Comparison of ENCODE assay signal across 8 mouse cellular contexts in genomic region chr4:156109570-156110331, GRCm38 (mm10). TPM values are rescaled to one million over a fixed set of nuclear protein-coding genes. Genes with fewer than 3 reads are reported as not detected.
DNase-seq lines count a peak whose midpoint lies in the region; ATAC-seq and TF ChIP-seq lines count a peak whose summit lies in the region.

Gene 9430015G10Rik, plus strand, starts transcription at chr4:156109982.

- H3K27me3 ChIP-seq in forebrain, embryonic 15.5 days, result no peaks in the 10 kb centered on the region

- ATAC-seq in forebrain, embryonic 15.5 days (replicated peaks), result peak; percentile 99
- ATAC-seq in neutrophil, adult 5-6 weeks (ENCODE audit: extremely low read depth, insufficient number of reproducible peaks, low FRiP score, poor library complexity, severe bottlenecking), result peak; percentile 97

- peak within 1 kb of the TSS; percentile 86 for H3K9ac ChIP-seq in ES-E14 (ENCODE audit: insufficient read depth, low read depth, low read length, poor library complexity, severe bottlenecking)
- H3K9ac ChIP-seq in forebrain, embryonic 15.5 days (replicated peaks), result peak within 1 kb of the TSS; percentile 69

- peak within 1 kb of the TSS; percentile 60 for H3K4me2 ChIP-seq in forebrain, embryonic 15.5 days (replicated peaks)

- peak within 1 kb of the TSS; percentile 62 for H3K27ac ChIP-seq in ES-E14 (ENCODE audit: insufficient read depth, low read depth, low read length, poor library complexity, severe bottlenecking)
- peak within 1 kb of the TSS; percentile 81 for H3K27ac ChIP-seq in forebrain, embryonic 15.5 days (replicated peaks)

- peak; percentile 98 for DNase-seq in ES-E14 (ENCODE audit: low read depth, low spot score)
- DNase-seq in cerebellum, adult 11-12 months, result peak; percentile 98
- peak; percentile 95 for DNase-seq in heart, postnatal 25 days (ENCODE audit: low spot score)
- peak; percentile 99 for DNase-seq in layer of hippocampus, adult 18-20 months (ENCODE audit: low spot score in 2 of 2)
- peak; percentile 94 for DNase-seq in lung, adult 2 months
- DNase-seq in thymus, adult 18-20 months, result peak; percentile 96 to 97

- TF ChIP-seq POLR2A in lung, adult 2 months (IDR thresholded peaks at IDR 0.05; ENCODE audit: borderline replicate concordance, extremely low read depth, low read depth, low read length), result peak; percentile 81; the same call in 1 of the 2 replicates

- intact Hi-C loops in heart, postnatal 25 days (cut with DNase I), result loop anchor here (2.0 to 5.0 kb wide), 3 partner anchors 77 to 123 kb away; partner anchors contain the start of genes Agrn and Plekhn1

- in situ Hi-C loops in ES-E14 (cut with MboI; ENCODE audit: low sequenced_read_pairs in 2 of 2, unreplicated experiment in 2 of 2), result no loop called here

- WGBS in forebrain, embryonic 15.5 days, result under 1% methylated on average over 60 of the region's 60 CpGs
- under 1% methylated on average over 60 of the region's 60 CpGs for WGBS in lung, adult 2 months

- no peaks in the 10 kb centered on the region; the same call in none of the 2 replicates for H3K36me3 ChIP-seq in ES-E14 (ENCODE audit: control insufficient read depth, insufficient read depth, low read length, poor library complexity, severe bottlenecking)
- H3K36me3 ChIP-seq in forebrain, embryonic 15.5 days, result 0 out of 2 replicates have a peak, but pooled peaks cover 3% of the 10 kb centered on the region

- no peaks in the 10 kb centered on the region for H3K9me3 ChIP-seq in ES-E14 (ENCODE audit: control insufficient read depth, insufficient read depth, low read depth, low read length)
- H3K9me3 ChIP-seq in forebrain, embryonic 15.5 days, result no peaks in the 10 kb centered on the region

- TF ChIP-seq CTCF in lung, adult 2 months (IDR thresholded peaks at IDR 0.05; ENCODE audit: insufficient read depth, low read length), result no peak

- H3K4me3 ChIP-seq in ES-E14 (ENCODE audit: insufficient read depth in 1 of 2, low read depth in 1 of 2, low read length in 2 of 2, poor library complexity in 1 of 2, severe bottlenecking in 1 of 2), result peak within 1 kb of the TSS; percentile 77 to 80
- H3K4me3 ChIP-seq in forebrain, embryonic 15.5 days, result peak within 1 kb of the TSS; percentile 56
- peak within 1 kb of the TSS; percentile 81 for H3K4me3 ChIP-seq in lung, adult 2 months (replicated peaks; ENCODE audit: extremely low read depth, low read depth, low read length)

- peaks cover 0 to 2% of the 10 kb centered on the region in 2 experiments; a peak in 1 of 4 replicates for H3K4me1 ChIP-seq in ES-E14 (ENCODE audit: control insufficient read depth in 2 of 2, insufficient read depth in 2 of 2, low read length in 2 of 2, poor library complexity in 1 of 2)
- H3K4me1 ChIP-seq in forebrain, embryonic 15.5 days, result peaks cover 13% of the 10 kb centered on the region
- H3K4me1 ChIP-seq in lung, adult 2 months (ENCODE audit: control insufficient read depth, insufficient read depth, low read length), result no peaks in the 10 kb centered on the region

TF ChIP-seq in ES-E14, 5 proteins besides CTCF, POLR2A, EP300 and RAD21:
- TF ChIP-seq CHD2 (IDR thresholded peaks at IDR 0.05; ENCODE audit: low read depth, low read length), result peak; percentile 77
- peak; percentile 88 for TF ChIP-seq ZNF384 (IDR thresholded peaks at IDR 0.05; ENCODE audit: low read depth, low read length)
- TF ChIP-seq ZC3H11A (IDR thresholded peaks at IDR 0.05; ENCODE audit: borderline replicate concordance, low read depth, low read length), result no peak
- peak; percentile 99 for TF ChIP-seq HCFC1 (IDR thresholded peaks at IDR 0.05; ENCODE audit: borderline replicate concordance, insufficient read depth, low read length)
- no peak for TF ChIP-seq MAFK (IDR thresholded peaks at IDR 0.05; ENCODE audit: insufficient read depth, low read depth, low read length)

RNA-seq across cellular contexts. Expression of gene 9430015G10Rik, which starts in this region (rescaled TPM):
- 83.4 and 131 TPM in 2 replicates for total RNA-seq in ES-E14 (2012; rRNA removed)
- 40.2 and 41.0 TPM in 2 replicates for polyA plus RNA-seq in forebrain, embryonic 15.5 days (2015; fragmentation: Nextera tagmentation; extraction: Ambion mirVana)
- 1 to 10 TPM; 3.3 to 3.6 TPM for total RNA-seq in heart, postnatal 25 days (2021)
- total RNA-seq in layer of hippocampus, adult 18-20 months (2021), result 10 to 100 TPM; 24.9 to 27.2 TPM
- 13.8 and 16.3 TPM in 2 replicates for polyA plus RNA-seq in lung, adult 2 months (2012; rRNA removed)
- total RNA-seq in neutrophil, adult 5-6 weeks (2017), result 32.6 and 33.3 TPM in 2 replicates

Comparison
In these comparisons a context has a peak if more than half of its experiments do, and no peak if none do; other contexts are left out.
1. Peak in every context shown above with its lines: DNase-seq, ATAC-seq, H3K4me3 ChIP-seq and H3K27ac ChIP-seq.